Mouse (Mus musculus) cerebellum, adult 2 months (tissue): ENCODE measurements around the gene Cnrip1. TPM values are rescaled to one million over a fixed set of nuclear protein-coding genes. Genes with fewer than 3 reads are reported as not detected.
"Not testable (repeated sequence)": the region's sequence is repeated elsewhere in the genome, so short reads cannot be mapped to it uniquely, and the experiment has no call there.

Source experiments
- DNase-seq, 2 experiments: peaks; one replicate each; pipeline ENCODE4 v3.0.0; 2021
- H3K27ac ChIP-seq: fragments of 200-500 bp; 2 replicates; pipeline ENCODE4 v1.5.1; 2012; ENCODE audit warnings: low read length, control low read depth, inconsistent platforms; ENCODE audit not compliant: insufficient read depth
- H3K27me3 ChIP-seq: fragments of 200-500 bp; 2 replicates; pipeline ENCODE4 v1.6.1; 2012; ENCODE audit warnings: inconsistent platforms, mild to moderate bottlenecking, low read length, moderate library complexity; ENCODE audit not compliant: control insufficient read depth, insufficient read depth
- H3K4me1 ChIP-seq: fragments of 200-500 bp; 2 replicates; pipeline ENCODE4 v1.6.1; 2011; ENCODE audit warnings: low read length; ENCODE audit not compliant: control insufficient read depth, insufficient read depth
- H3K4me3 ChIP-seq: fragments of 200-500 bp; replicated peaks from 2 replicates; pipeline ENCODE3; 2011; ENCODE audit warnings: mild to moderate bottlenecking, low read depth, low read length, control low read depth; ENCODE audit not compliant: insufficient read depth
- CTCF ChIP-seq: fragments of 200-500 bp; IDR thresholded peaks from 2 replicates; pipeline ENCODE4 v1.5.1; 2011; ENCODE audit warnings: low read depth, mild to moderate bottlenecking, control low read depth, low read length, moderate library complexity, borderline replicate concordance; ENCODE audit not compliant: insufficient read depth
- POLR2A ChIP-seq: fragments of 200-500 bp; IDR thresholded peaks from 2 replicates; pipeline ENCODE4 v1.6.1; 2011; ENCODE audit warnings: low read length, control low read depth, borderline replicate concordance; ENCODE audit not compliant: insufficient read depth
- WGBS: fragments of 180-500 bp; shearing (Covaris S2); methylation state at CpG from one replicate; pipeline ENCODE4 v1.1.7; 2018; 5-methylcytosine and 5-hydroxymethylcytosine counted together
- polyA plus RNA-seq: library from polyadenylated mRNA; depleted of rRNA; stranded (reverse); fragments of >200 nt; gene quantifications from 2 replicates; pipeline ENCODE4 v1.2.3, GENCODE M21; 2012

Gene Cnrip1
- polyA plus RNA-seq, 1 experiment = 83.5 TPM

DNA sequence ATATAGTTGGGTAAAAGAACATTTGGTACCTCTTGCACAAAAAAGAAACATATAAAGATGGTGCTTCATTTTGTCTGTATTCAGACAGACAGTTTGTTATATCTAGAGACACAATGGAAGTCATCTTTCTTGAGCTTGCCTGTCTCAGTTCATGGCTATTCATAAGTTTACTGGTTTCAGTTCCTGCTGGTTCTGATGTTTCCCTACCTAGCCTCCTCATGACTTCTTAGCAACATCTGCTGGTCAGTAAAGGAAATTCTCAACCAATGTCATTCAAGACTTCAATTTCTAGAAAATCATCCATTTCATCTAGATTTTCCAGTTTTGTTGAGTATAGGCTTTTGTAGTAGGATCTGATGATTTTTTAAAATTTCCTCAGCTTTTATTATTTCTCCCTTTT, 38.4 kb upstream of the Cnrip1 start:
- Histone ChIP-seq H3K4me1 (no peaks in the 10 kb centered on the region), H3K27ac (no peak overlapping the region), H3K4me3 (no peak overlapping the region), H3K27me3 (no peaks in the 10 kb centered on the region)
- no peak for TF ChIP-seq POLR2A
- no peak for DNase-seq

DNA sequence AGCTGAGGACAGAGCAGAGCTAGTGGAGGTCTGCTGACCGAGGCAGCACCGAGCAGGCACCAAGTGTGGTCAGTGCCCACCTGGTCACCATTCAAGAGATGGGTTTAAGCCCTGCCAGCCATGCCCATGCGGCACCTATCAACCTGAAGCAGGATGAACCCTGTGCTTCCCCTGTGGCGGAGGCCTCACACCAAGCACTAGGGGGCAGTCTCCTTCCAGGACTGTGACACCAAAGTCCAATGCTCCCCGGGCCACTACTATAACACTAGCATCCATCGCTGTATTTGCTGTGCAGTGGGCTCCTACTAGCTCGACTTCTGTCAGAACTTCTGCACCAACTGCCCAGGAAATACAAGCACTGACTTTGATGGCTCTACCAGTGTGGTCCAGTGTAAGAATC, 32.1 kb upstream of the Cnrip1 start:
- no peak for DNase-seq
- TF ChIP-seq POLR2A (no peak), CTCF (no peak)
- Histone ChIP-seq H3K4me3 (no peak overlapping the region), H3K27me3 (no peaks in the 10 kb centered on the region), H3K4me1 (peaks cover 19% of the 10 kb centered on the region), H3K27ac (no peak overlapping the region)
- 92% methylated on average over 7 of the region's 7 CpGs for WGBS

DNA sequence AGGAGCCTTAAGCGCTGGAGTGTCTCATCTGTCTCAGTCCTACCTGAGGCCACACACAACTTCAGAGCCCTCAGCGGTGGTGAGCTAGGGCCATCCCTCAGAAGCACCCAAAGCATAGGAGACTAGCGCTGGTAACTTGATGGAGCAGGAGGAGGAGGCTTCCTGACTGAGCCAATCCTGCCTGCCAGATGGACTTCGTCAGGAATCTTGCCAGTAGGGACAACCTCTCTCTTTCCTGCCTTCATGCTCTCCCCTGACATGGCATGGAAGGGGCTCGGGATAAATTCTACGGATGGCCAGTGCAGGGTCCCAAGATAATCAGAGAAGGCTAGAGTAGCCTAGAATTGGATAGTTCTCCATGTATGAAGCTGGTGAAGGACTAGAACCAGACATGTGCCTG, 28.2 kb upstream of the Cnrip1 start:
- no peak overlapping the region for H3K27ac ChIP-seq
- H3K4me1 ChIP-seq = peaks cover 19% of the 10 kb centered on the region
- 34% methylated on average over 6 of the region's 6 CpGs for WGBS
- TF ChIP-seq POLR2A (no peak), CTCF (no peak)
- H3K4me3 ChIP-seq = no peak overlapping the region
- peak; percentile 22 to 52 for DNase-seq
- no peaks in the 10 kb centered on the region for H3K27me3 ChIP-seq

DNA sequence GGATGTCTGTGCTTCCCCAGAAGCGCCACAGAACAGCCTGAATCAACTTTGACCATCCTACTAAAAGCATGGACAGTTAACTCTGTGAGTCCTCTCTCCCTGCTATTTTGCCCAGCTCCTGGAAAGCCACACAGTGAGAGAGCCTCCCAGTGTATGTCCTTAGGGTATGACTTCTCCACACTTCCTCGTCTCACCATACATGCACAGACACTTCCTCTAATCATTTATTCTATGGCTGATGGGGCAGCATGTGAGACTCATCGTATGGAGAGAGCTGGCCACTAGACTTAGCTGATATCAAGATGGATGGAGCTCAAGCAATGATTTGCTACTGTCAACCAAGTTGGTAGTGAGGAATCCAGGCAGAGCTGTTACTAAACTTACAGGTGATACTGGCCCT, 27.4 kb upstream of the Cnrip1 start:
- H3K27ac ChIP-seq = no peak overlapping the region
- 95% methylated on average over 3 of the region's 3 CpGs for WGBS
- no peak for DNase-seq
- no peak overlapping the region for H3K4me3 ChIP-seq
- H3K4me1 ChIP-seq = peaks cover 19% of the 10 kb centered on the region
- TF ChIP-seq POLR2A (no peak), CTCF (no peak)
- H3K27me3 ChIP-seq = no peaks in the 10 kb centered on the region

DNA sequence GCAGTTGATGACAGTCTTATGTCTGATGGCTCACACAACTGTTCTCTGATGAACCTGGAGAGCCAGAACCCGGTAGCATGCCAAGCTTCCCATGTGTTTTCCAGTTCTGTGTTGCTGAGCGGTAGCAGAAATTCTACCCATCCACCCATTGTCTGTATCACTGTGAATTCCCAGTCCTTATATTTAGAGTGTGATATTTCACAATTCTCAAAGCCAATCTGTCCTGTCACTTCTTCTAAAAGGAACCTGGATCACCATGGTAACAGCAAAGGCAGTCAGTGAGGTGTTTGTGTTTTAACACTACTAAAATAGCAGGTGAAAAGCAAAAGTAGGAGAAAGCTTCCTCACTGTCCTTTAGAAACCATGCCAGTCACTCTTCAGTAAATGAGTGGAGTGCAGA, 5.6 kb upstream of the Cnrip1 start:
- Histone ChIP-seq H3K27me3 (no peaks in the 10 kb centered on the region), H3K4me1 (no peaks in the 10 kb centered on the region), H3K4me3 (no peak overlapping the region), H3K27ac (no peak overlapping the region)
- no peak for TF ChIP-seq CTCF
- no peak for TF ChIP-seq POLR2A
- no peak for DNase-seq
- WGBS = 51% methylated on average over 2 of the region's 2 CpGs

DNA sequence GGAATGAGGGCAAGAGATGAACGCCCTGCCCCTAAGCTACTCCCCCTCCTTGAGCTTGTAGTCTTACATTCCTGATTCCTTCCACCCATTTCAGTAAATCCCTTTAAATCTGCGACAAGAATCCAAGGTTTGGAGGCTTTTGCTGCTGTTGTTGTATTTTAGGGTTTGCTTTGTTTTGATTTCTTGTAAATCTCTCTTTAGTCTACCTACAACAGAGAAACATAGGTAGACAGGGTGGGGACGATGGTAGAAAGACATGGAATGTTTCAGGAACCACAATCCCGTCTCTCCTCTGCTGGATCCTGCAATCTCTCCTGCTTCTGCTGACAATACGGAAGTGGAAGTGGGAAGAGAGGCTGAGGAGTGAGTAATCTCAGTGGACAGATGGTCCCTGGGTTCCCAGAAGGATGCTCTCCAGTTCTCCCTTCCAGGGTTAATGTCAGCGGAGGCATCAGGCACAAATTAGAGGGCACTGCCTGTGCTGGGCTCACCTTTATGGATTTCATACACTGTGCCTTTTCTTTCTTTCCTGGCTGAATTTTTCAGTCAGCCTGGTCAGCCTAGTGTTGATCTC, 1.2 kb downstream of the Cnrip1 start:
- WGBS = 1% methylated on average over 6 of the region's 6 CpGs
- H3K27ac ChIP-seq = peak overlapping the region; percentile 89
- peak overlapping the region; percentile 85 for H3K4me3 ChIP-seq
- DNase-seq = peak; percentile 71 to 87
- no peaks in the 10 kb centered on the region for H3K27me3 ChIP-seq
- peaks cover 5% of the 10 kb centered on the region; the same call in 1 of the 2 replicates for H3K4me1 ChIP-seq
- TF ChIP-seq CTCF (no peak), POLR2A (peak; percentile 42; the same call in 1 of the 2 replicates)

DNA sequence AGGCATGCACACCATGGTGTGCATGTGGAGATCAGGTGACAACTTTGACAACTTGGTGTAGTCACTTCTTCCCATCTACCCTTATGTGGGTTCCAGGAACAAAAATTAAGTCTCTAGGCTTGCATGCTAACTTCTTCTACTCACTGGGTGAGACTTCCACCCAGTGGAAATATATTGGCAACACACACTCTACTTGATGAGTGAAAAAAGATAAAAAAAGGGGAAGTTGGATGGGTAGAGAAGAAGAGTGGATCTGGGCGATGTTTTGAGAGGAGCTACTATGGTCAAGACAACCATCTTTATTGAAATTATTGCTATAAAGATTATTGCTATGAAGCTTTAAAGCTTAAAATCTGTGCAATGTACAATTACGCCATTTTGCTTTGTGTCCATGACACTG, 18.0 kb downstream of the Cnrip1 start:
- DNase-seq, H3K27me3 ChIP-seq, H3K27ac ChIP-seq, H3K4me1 ChIP-seq, H3K4me3 ChIP-seq: not testable (repeated sequence)
- 99% methylated on average over 2 of the region's 2 CpGs for WGBS

DNA sequence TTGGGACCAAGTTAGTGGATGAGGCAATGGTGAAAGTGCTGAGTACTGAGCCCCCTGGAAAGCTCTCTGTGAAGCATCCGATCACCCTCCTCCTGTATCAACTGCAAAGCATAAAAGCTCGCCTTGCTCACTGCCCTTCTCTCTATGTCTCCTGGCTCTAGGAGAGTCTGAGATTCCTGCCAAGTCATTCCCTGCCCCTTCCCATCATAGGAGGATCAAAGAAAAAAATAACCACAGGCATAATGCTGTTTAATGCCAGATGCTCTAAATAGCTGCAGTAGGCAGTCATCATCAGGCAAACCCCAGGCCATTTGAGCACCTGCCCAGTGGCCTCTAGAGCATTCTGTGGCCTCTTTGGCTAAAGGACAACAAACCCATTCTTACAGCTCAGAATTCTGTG, 24.3 kb downstream of the Cnrip1 start:
- no peak overlapping the region for H3K4me3 ChIP-seq
- no peak for TF ChIP-seq POLR2A
- TF ChIP-seq CTCF = no peak
- 36% methylated on average over 2 of the region's 2 CpGs for WGBS

More for the DNA sequence above, 24.3 kb downstream of the Cnrip1 start:
- Histone ChIP-seq H3K27me3 (no peaks in the 10 kb centered on the region), H3K27ac (0 out of 2 replicates have a peak overlapping the region, but pooled peaks have one; percentile 27), H3K4me1 (no peaks in the 10 kb centered on the region)
- DNase-seq = peak in 1 of 2 experiments; percentile 11
